Mouse (Mus musculus) intestine, embryonic 16.5 days (tissue): ENCODE measurements around the gene Adamts7. TPM values are rescaled to one million over a fixed set of nuclear protein-coding genes. Genes with fewer than 3 reads are reported as not detected.

Source experiments
- ATAC-seq: fragments of 200-750 bp; cut with Nextera tagmentation; 2 replicates; pipeline ENCODE4 v1.8.0; 2017; ENCODE audit warnings: moderate TSS enrichment, moderate library complexity
- H3K27ac ChIP-seq: fragments of 300-500 bp; sonication (generic); 2 replicates; pipeline ENCODE4 v1.5.1; 2014; ENCODE audit warnings: mild to moderate bottlenecking, low read length
- H3K27me3 ChIP-seq: fragments of 300-500 bp; sonication (generic); replicated peaks from 2 replicates; pipeline ENCODE4 v1.6.1; 2014; ENCODE audit warnings: low read length, control low read depth, mixed read lengths; ENCODE audit not compliant: control insufficient read depth, insufficient read depth
- H3K36me3 ChIP-seq: fragments of 300-500 bp; sonication (generic); 2 replicates; pipeline ENCODE4 v1.6.1; 2014; ENCODE audit warnings: low read length, control low read depth; ENCODE audit not compliant: control insufficient read depth, insufficient read depth
- H3K4me1 ChIP-seq: fragments of 300-500 bp; sonication (generic); 2 replicates; pipeline ENCODE4 v1.6.1; 2014; ENCODE audit warnings: low read length, control low read depth, mixed read lengths; ENCODE audit not compliant: control insufficient read depth, insufficient read depth
- H3K4me2 ChIP-seq: fragments of 300-500 bp; sonication (generic); 2 replicates; pipeline ENCODE4 v1.6.1; 2014; ENCODE audit warnings: low read depth, low read length, control low read depth
- H3K4me3 ChIP-seq: fragments of 300-500 bp; sonication (generic); 2 replicates; pipeline ENCODE4 v1.5.1; 2014; ENCODE audit warnings: mild to moderate bottlenecking, low read length
- H3K9ac ChIP-seq: fragments of 300-500 bp; sonication (generic); 2 replicates; pipeline ENCODE4 v1.6.1; 2014; ENCODE audit warnings: low read depth, low read length
- H3K9me3 ChIP-seq: fragments of 300-500 bp; sonication (generic); 2 replicates; pipeline ENCODE4 v1.6.1; 2016; ENCODE audit warnings: low read length, control low read depth; ENCODE audit not compliant: control insufficient read depth
- WGBS: fragments of 180-500 bp; shearing (Covaris S2); extraction: QIAGEN DNeasy Blood & Tissue Kit; methylation state at CpG from one replicate; pipeline ENCODE4 v1.1.7; 2014; 5-methylcytosine and 5-hydroxymethylcytosine counted together
- polyA plus RNA-seq: library from polyadenylated mRNA; unstranded; fragments of >200 nt; fragmentation: Nextera tagmentation; extraction: Ambion mirVana; gene quantifications from 2 replicates; pipeline ENCODE4 v1.2.1, GENCODE M21; 2015

Gene Adamts7
- polyA plus RNA-seq: 11.7 TPM in 2 replicates

GRCm38 (mm10) chr9:90162926-90163748, at the start of gene Adamts7:
Gene Adamts7 (plus strand): TSS chr9:90163069.
- Histone ChIP-seq H3K4me2 (peak within 1 kb of the TSS; percentile 97), H3K4me1 (0 out of 2 replicates have a peak, but pooled peaks cover 13% of the 10 kb centered on the region), H3K9me3 (no peaks in the 10 kb centered on the region), H3K9ac (peak within 1 kb of the TSS; percentile 78), H3K27ac (peak within 1 kb of the TSS; percentile 69), H3K27me3 (no peaks in the 10 kb centered on the region; the same call in 1 of the 2 replicates), H3K36me3 (no peaks in the 10 kb centered on the region), H3K4me3 (peak within 1 kb of the TSS; percentile 79)
- ATAC-seq: peak; percentile 74
- under 1% methylated on average over 59 of the region's 60 CpGs for WGBS

- H3K4me1 ChIP-seq: peaks cover 13% of the 10 kb centered on the region
- no peaks in the 10 kb centered on the region for H3K9me3 ChIP-seq
- H3K36me3 ChIP-seq: no peaks in the 10 kb centered on the region
- peak overlapping the region; percentile 95 for H3K4me3 ChIP-seq
- no peaks in the 10 kb centered on the region for H3K27me3 ChIP-seq
- ATAC-seq: no peak
- peak overlapping the region; percentile 98 for H3K9ac ChIP-seq
- peak overlapping the region; percentile 99; the same call in 1 of the 2 replicates for H3K27ac ChIP-seq
- 1% methylated on average over 13 of the region's 13 CpGs for WGBS
- peak overlapping the region; percentile 85 for H3K4me2 ChIP-seq
Observed at GRCm38 (mm10) chr9:90113151-90113550, 49.7 kb upstream of the Adamts7 start.

DNA sequence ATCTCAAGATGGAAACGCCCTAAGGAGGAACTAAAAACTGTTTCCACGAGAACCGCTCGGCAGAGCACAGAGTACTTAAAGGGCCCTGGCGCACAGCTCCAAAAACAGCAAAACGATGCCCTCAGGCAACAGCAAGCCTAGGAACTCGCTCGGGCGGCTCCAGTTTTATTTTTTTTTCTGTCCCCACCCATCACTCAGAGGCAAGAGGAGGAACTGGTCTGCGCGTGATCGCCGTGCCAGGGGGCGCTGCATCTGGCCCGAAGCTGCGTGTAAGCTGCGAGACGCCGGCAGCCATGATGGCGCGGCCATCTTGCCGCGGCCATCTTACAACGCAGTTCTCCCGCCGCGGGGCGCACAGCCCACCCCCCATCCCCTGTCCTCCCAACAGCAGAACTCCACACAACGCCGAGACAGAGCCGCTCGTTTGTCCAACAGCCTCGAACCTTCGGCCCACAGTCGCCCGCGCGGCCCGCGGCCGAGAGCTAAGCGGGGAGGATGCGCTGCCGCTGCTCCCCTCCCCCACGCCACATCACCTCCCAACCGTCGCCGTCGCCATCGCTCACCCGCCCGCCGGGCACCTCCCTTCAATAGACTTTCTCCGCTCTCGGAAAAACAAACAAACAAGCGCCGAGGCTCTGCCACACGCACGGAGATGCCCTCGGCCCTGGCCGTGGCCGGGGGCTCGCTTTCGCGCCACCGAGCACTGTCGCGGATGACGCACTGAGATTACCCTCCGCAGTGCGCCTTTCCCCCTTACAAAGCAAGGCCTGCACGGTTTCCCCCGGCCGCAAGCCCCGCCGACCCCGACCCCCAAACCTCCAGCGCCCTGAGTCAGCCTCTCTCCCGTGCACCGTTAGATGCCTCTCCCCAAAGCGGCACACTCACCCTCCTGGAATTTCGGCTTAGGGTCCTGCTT, 49.0 kb upstream of the Adamts7 start:
- Histone ChIP-seq H3K9ac (peak overlapping the region; percentile 98), H3K4me1 (peaks cover 9% of the 10 kb centered on the region), H3K9me3 (no peaks in the 10 kb centered on the region), H3K4me3 (peak overlapping the region; percentile 95), H3K4me2 (peak overlapping the region; percentile 85), H3K27me3 (no peaks in the 10 kb centered on the region), H3K27ac (peak overlapping the region; percentile 99), H3K36me3 (no peaks in the 10 kb centered on the region)
- ATAC-seq: peak; percentile 77
- under 1% methylated on average over 82 of the region's 82 CpGs for WGBS

DNA sequence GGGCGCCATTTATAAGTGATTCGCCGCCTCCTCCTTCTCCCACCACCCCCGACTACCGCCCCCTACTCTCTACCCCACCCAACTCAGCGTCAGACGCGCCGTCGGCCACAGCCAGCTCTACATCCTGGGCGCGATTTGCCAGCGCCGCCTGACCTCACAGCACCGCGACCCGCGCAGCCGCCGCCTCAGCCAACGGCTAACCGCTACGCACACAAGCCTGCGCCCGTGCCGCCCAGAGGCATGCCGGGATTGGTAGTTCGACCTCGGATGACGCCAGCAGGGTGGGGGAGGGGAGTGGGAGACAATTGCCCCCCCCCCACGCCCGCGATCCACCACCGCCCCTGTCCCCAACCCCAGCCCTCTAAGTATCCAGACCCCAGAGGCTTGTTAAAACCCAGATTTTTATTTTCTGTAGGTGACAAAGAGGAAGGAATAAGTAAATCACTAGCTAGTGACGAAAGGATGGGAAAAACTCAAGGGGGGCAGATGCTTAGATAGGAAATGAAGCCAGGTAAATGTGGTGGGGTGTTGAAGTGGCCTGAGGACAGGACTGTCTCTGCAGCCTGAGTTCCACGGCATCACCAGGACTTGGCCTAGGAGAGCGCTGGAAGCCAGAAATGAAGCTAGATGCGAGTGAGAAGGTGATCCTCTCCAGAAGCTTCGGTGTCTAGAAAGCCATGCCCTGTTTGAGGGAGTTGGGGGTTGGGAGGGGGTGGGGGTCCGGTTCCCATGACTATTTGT, 48.1 kb upstream of the Adamts7 start, which contains the start of gene Morf4l1:
Gene Morf4l1, minus strand, starts transcription at position 208 of the 741 bp plus-strand sequence.
- peak within 1 kb of the TSS; percentile 99 for H3K27ac ChIP-seq
- H3K4me2 ChIP-seq: peak within 1 kb of the TSS; percentile 88
- H3K36me3 ChIP-seq: no peaks in the 10 kb centered on the region
- no peaks in the 10 kb centered on the region for H3K9me3 ChIP-seq
- H3K4me1 ChIP-seq: peaks cover 9% of the 10 kb centered on the region
- H3K27me3 ChIP-seq: no peaks in the 10 kb centered on the region
- H3K4me3 ChIP-seq: peak within 1 kb of the TSS; percentile 95
- under 1% methylated on average over 39 of the region's 40 CpGs for WGBS
- peak; percentile 97 for ATAC-seq
- H3K9ac ChIP-seq: peak within 1 kb of the TSS; percentile 98

GRCm38 (mm10) chr9:90115308-90115700, 47.6 kb upstream of the Adamts7 start:
- peak overlapping the region; percentile 72 for H3K9ac ChIP-seq
- peak overlapping the region; percentile 95 for H3K4me3 ChIP-seq
- H3K27me3 ChIP-seq: no peaks in the 10 kb centered on the region
- no peaks in the 10 kb centered on the region for H3K9me3 ChIP-seq
- peaks cover 9% of the 10 kb centered on the region for H3K4me1 ChIP-seq
- H3K36me3 ChIP-seq: no peaks in the 10 kb centered on the region
- no peak overlapping the region for H3K27ac ChIP-seq
- H3K4me2 ChIP-seq: peak overlapping the region; percentile 88
- ATAC-seq: no peak

DNA sequence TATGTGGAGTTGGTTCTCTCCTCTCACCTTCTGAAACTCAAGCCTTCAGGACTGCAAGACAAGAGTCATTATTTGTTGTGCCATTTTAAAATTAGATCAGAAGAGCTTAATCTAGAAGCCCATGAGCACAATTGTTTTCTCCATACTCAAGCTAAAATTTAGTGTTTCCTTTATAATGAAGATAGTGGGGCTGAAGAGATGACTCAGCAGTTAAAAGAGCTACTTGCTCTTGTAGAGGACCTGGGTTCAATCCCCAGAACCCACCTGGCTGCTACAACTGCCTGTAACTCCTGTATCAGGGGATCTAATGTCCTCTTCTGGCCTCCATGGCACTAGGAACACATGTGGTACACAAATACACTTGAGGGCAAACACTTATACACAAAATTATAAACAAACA, 45.6 kb upstream of the Adamts7 start:
- Histone ChIP-seq H3K4me1 (peaks cover 5% of the 10 kb centered on the region; the same call in 1 of the 2 replicates), H3K27me3 (no peaks in the 10 kb centered on the region), H3K27ac (no peak overlapping the region), H3K36me3 (no peaks in the 10 kb centered on the region), H3K9me3 (no peaks in the 10 kb centered on the region), H3K9ac (no peak overlapping the region), H3K4me2 (no peak overlapping the region), H3K4me3 (no peak overlapping the region)
- no peak for ATAC-seq

DNA sequence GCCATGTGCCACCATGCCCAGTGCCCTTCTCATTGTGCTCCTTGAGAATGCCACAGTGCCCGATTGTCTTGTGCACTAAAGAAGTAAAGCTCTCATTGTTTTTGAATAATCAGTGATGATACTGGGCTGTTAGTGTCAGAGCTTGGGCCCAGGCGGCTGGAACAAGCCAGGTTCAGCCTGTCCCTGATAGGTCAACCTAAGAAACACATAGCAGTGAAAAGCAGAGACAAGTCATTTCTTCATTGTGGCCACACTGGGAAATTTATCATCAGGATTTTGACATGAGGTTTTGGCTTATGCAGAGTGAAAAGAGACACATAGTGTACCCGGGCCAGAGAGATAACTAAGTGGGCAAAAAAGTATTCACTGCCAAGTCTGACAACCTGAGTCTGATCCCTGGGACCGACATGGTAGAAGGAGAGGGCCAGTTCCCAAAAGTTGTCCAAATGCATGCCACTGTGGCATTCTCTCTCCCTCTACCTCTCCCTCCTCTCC, 40.6 kb upstream of the Adamts7 start:
- ATAC-seq: no peak
- WGBS: 81% methylated on average over 4 of the region's 4 CpGs
- Histone ChIP-seq H3K9ac (no peak overlapping the region), H3K4me1 (peaks cover 5% of the 10 kb centered on the region; the same call in 1 of the 2 replicates), H3K36me3 (no peaks in the 10 kb centered on the region), H3K4me2 (no peak overlapping the region), H3K9me3 (no peaks in the 10 kb centered on the region), H3K27me3 (no peaks in the 10 kb centered on the region), H3K27ac (no peak overlapping the region), H3K4me3 (no peak overlapping the region)

GRCm38 (mm10) chr9:90124156-90124872, 38.6 kb upstream of the Adamts7 start:
- no peak overlapping the region for H3K4me2 ChIP-seq
- 32% methylated on average over 11 of the region's 11 CpGs for WGBS
- no peaks in the 10 kb centered on the region for H3K9me3 ChIP-seq
- no peak overlapping the region for H3K9ac ChIP-seq
- H3K4me3 ChIP-seq: no peak overlapping the region
- no peak overlapping the region for H3K27ac ChIP-seq
- no peaks in the 10 kb centered on the region for H3K27me3 ChIP-seq
- peaks cover 5% of the 10 kb centered on the region; the same call in 1 of the 2 replicates for H3K4me1 ChIP-seq
- ATAC-seq: peak; percentile 55
- H3K36me3 ChIP-seq: no peaks in the 10 kb centered on the region
